Mouse (Mus musculus): ENCODE results near the gene Gm3264. TPM values are rescaled to one million over a fixed set of nuclear protein-coding genes. Genes with fewer than 3 reads are reported as not detected.
"Not testable (repeated sequence)": the region's sequence is repeated elsewhere in the genome, so short reads cannot be mapped to it uniquely, and the experiment has no call there.

Gm3264 gene
- 0.76 TPM in 1 of 2 replicates, not detected in the other for polyA plus RNA-seq (2012; rRNA removed)

DNA sequence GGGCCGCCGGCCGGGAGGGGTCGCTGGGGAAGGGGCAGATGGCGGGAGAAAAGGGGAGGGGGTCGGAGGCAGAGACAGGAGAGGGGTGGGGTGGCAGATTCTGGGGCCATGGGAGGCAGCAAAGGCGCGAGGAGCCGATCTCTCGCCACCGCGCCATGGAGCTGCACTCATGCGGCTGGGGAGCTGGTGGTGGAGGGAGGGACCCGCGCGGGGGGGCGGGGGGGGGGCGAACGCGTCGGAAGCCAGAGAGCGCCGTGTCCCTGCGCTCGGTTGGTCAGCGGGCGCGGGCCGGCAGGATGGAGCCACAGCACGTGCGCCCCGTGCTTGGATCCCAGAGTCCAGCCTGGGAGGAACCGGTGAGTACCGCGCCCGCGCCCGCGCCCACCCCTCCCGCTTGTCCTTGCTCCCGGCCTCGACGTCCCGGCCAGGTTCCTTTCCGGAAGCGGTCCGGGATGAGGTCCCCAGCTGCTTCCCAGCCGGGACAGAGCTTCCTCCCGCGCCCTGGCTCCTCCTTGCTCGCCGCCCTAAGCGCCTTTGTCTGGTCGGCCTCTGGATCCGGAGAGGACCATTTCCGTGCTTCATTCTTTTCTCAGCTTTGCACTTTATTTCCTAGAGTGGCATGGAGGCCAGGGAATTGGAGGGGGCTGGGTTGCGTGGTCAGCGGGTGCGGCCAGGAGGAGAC, at the start of gene Gm3264:
Gene Gm3264, plus strand, starts transcription at position 278 of the 682 bp plus-strand sequence.
- H3K27ac ChIP-seq (ENCODE audit: insufficient read depth, low read length); H3K4me1 ChIP-seq (ENCODE audit: control insufficient read depth, insufficient read depth, low read length): not testable (repeated sequence)
- 0 out of 2 replicates have a peak within 1 kb of the TSS, but pooled peaks have one; percentile 29 for H3K4me3 ChIP-seq (ENCODE audit: insufficient read depth, low read length)

GRCm38 (mm10) chr14:4806421-4806820, 49.0 kb upstream of the Gm3264 start:
- not testable (repeated sequence) for H3K4me3 ChIP-seq (ENCODE audit: insufficient read depth, low read length); H3K4me1 ChIP-seq (ENCODE audit: control insufficient read depth, insufficient read depth, low read length); H3K27ac ChIP-seq (ENCODE audit: insufficient read depth, low read length)

GRCm38 (mm10) chr14:4821950-4822349, 33.4 kb upstream of the Gm3264 start:
- not testable (repeated sequence) for H3K4me1 ChIP-seq (ENCODE audit: control insufficient read depth, insufficient read depth, low read length); H3K4me3 ChIP-seq (ENCODE audit: insufficient read depth, low read length); H3K27ac ChIP-seq (ENCODE audit: insufficient read depth, low read length)

DNA sequence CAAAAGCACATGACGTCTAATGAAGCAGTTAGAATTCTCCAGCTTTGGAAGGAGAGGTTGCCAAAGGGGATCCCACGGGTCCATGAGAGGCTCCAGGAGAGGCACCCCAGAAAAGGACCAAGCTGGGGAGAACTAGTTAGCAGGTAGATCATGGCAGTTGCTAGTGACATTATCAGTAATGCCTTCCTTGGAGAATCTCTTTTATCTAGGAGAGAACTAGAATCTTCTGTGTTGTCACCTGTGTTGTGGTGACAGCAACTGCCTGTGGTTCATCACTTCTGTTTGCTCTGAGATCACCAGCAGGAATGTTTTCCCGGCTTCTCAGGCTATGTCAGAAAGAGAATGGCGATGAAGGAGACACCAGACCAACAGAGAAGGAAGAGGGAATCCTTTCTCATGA, 17.6 kb upstream of the Gm3264 start, which contains the start of gene Gm3269:
Gene Gm3269, plus strand, starts transcription at position 301 of the 400 bp plus-strand sequence.
- not testable (repeated sequence) for H3K4me1 ChIP-seq (ENCODE audit: control insufficient read depth, insufficient read depth, low read length); H3K27ac ChIP-seq (ENCODE audit: insufficient read depth, low read length); H3K4me3 ChIP-seq (ENCODE audit: insufficient read depth, low read length)

- H3K4me1 ChIP-seq (ENCODE audit: control insufficient read depth, insufficient read depth, low read length); H3K27ac ChIP-seq (ENCODE audit: insufficient read depth, low read length); H3K4me3 ChIP-seq (ENCODE audit: insufficient read depth, low read length): not testable (repeated sequence)
Measured at GRCm38 (mm10) chr14:4892116-4892515, 36.7 kb downstream of the Gm3264 start, which contains the start of gene Gm3278. Gene Gm3278 (plus strand): TSS chr14:4892416.

Other genes starting within 250 kb of the Gm3264 start
- gene Gm8159, start 223.2 kb upstream of the Gm3264 start, polyA plus RNA-seq (2012; rRNA removed): 0.30 and 0.40 TPM in 2 replicates
- 0.98 and 1.2 TPM in 2 replicates for gene Gm3239, start 191.4 kb upstream of the Gm3264 start, polyA plus RNA-seq (2012; rRNA removed)
- 0.21 TPM in 1 of 2 replicates, not detected in the other for gene Gm7876, start 146.3 kb upstream of the Gm3264 start, polyA plus RNA-seq (2012; rRNA removed)
- 1.4 TPM in 2 replicates for gene Gm3252, start 128.8 kb upstream of the Gm3264 start, polyA plus RNA-seq (2012; rRNA removed)
- gene Gm9602, start 79.2 kb upstream of the Gm3264 start, polyA plus RNA-seq (2012; rRNA removed): not detected in 2 replicates
- not detected in 2 replicates for gene Gm3269, start 17.5 kb upstream of the Gm3264 start, polyA plus RNA-seq (2012; rRNA removed)
- 0.08 TPM in 1 of 2 replicates, not detected in the other for gene Gm3278, start 36.8 kb downstream of the Gm3264 start, polyA plus RNA-seq (2012; rRNA removed)
- not detected in 2 replicates for gene Gm8297, start 128.4 kb downstream of the Gm3264 start, polyA plus RNA-seq (2012; rRNA removed)
- gene Gm3298, start 160.3 kb downstream of the Gm3264 start, polyA plus RNA-seq (2012; rRNA removed): not detected in 2 replicates
- gene 4930555G01Rik, start 195.1 kb downstream of the Gm3264 start, polyA plus RNA-seq (2012; rRNA removed): not detected in 2 replicates
- 1.4 and 1.5 TPM in 2 replicates for gene Gm8281, start 215.5 kb downstream of the Gm3264 start, polyA plus RNA-seq (2012; rRNA removed)